Mouse (Mus musculus): ENCODE data around the gene Olfr801.

DNA sequence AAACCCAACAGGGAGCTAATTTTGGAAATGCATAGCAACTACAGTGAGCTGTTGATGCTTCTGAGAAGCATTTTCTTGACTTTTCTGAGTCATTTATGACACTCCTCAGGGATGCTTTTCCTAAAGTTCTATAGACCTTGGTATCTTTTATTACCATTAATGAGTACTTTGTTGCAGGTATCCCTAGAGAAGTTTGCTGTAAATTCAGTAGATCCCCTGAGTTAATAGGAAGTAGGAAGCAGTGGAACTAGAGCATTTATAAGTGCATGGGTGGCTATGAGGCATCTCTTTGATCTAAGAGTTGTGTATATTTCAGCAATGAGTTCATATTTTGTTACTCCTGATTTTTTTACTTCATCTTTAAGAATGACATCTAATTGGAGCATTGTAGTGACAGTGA lies 29.2 kb upstream of the Olfr801 start, which contains the start of gene Olfr804:
- TF ChIP-seq CTCF (IDR thresholded peaks at IDR 0.05; ENCODE audit: control insufficient read depth, insufficient read depth, low read length) (no peak), POLR2A (IDR thresholded peaks at IDR 0.05; ENCODE audit: borderline replicate concordance, control insufficient read depth, low read depth, low read length) (no peak)

All from bone marrow, adult 2 months (tissue).